Mouse (Mus musculus): ENCODE measurements around the gene Mob1a.

Gene Mob1a

GRCm38 (mm10) chr6:83381510-83382491 lies 56.0 kb downstream of the Mob1a start:
- DNase-seq (ENCODE audit: inconsistent ontology term), result no peak

- no peak for DNase-seq (ENCODE audit: inconsistent ontology term)
Observed at GRCm38 (mm10) chr6:83385569-83386090, 59.8 kb downstream of the Mob1a start.

- no peak for DNase-seq (ENCODE audit: inconsistent ontology term)
Observed at GRCm38 (mm10) chr6:83392166-83392780, 66.5 kb downstream of the Mob1a start.
